Mouse (Mus musculus): ENCODE data around the gene Camkv. TPM values are rescaled to one million over a fixed set of nuclear protein-coding genes. Genes with fewer than 3 reads are reported as not detected.
A peak's percentile ranks its signal among the peaks of the same experiment; 100 is the strongest.

Camkv gene
- polyA plus RNA-seq, 1 experiment from 2014 or later, result 121 TPM

DNA sequence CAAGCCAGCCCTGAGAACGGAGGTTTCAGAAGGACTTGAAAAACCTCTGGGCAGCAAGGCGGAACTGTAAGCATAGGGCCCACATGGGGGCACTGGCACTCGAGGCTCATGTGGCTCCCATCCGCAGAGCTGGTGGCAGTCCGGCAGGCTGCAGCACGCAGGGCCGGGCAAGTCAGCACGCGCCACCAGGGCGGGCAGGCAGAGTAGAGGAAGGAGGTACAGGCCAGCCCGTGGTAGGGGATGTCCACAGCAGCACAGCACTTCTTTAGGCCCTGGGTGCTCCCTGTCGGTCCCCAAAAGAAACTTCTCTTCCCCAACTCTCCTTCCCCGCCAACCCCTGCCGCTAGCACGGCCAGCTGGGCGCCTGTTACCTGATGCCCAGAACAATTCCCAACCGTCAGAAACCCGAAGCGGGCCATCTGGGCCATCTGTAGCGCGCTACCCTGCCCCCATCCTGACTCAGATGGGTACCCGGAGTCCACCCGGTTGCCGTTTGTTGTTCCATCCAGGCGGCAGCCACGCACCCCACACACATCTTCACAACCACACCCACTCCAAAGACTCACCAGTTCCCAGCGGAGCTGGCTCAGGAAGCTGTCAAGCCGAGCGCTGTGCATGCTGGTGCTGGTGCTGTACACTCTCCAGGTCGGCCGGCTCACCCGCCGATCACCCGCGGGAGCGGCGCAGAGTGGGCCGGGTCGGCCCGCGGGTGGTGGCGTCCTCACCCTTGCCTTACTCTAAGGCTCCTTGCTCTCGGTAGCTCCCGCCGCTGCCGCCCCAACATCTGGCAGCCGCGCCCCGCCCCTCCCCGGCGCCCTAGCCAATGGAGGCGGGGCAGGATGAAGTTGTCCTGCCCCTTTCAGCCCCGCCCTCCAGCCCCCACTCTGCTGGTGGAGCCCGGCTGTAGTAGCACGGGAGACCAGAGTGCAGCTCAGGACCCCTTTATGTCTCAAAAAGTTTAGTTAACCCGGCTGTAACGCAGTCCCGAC lies 50.0 kb downstream of the Camkv start, which contains the start of gene Inka1:
Gene Inka1 (minus strand): TSS at position 749 of the 989 bp plus-strand sequence.
- H3K27ac ChIP-seq (ENCODE audit: low read length), result peak within 1 kb of the TSS; percentile 53

DNA sequence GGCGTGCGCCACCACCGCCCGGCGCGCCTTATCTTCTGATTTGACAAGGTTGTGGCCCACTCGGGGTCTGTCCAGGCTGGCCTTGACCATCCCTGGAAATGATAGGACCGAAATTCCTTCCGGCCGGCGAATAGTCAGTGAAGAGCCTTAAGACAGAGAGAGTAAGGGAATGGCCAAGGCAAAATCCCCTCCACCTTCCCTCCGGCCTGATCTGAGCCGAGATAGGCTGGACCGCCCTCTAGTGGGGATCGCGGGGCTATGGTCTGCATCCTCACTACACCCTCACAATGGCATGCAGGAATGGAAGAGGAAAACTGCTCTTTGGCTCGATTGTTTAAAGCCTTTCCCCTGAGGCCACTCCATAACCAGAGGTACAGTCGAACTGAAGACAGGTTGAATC lies 50.9 kb downstream of the Camkv start:
- Histone ChIP-seq H3K9ac (ENCODE audit: low read depth, low read length) (no peak overlapping the region), H3K36me3 (ENCODE audit: control insufficient read depth, insufficient read depth, low read length) (no peaks in the 10 kb centered on the region), H3K9me3 (replicated peaks; ENCODE audit: control insufficient read depth, low read length, poor library complexity, severe bottlenecking) (no peaks in the 10 kb centered on the region), H3K4me2 (ENCODE audit: low read length) (peak overlapping the region; percentile 89), H3K27me3 (ENCODE audit: control insufficient read depth, insufficient read depth, low read depth, low read length) (peaks cover 7% of the 10 kb centered on the region), H3K27ac (ENCODE audit: low read length) (no peak overlapping the region), H3K4me1 (ENCODE audit: control insufficient read depth, insufficient read depth, low read length) (peaks cover 10% of the 10 kb centered on the region), H3K4me3 (ENCODE audit: low read depth, low read length) (no peak overlapping the region)
- ATAC-seq, result peak; percentile 52; the same call in 1 of the 2 replicates
- WGBS, result 10% methylated on average over 18 of the region's 18 CpGs

More for the DNA sequence above, 50.0 kb downstream of the Camkv start, which contains the start of gene Inka1:
- peak within 1 kb of the TSS; percentile 49 for H3K4me3 ChIP-seq (ENCODE audit: low read depth, low read length)
- peaks cover 10% of the 10 kb centered on the region for H3K4me1 ChIP-seq (ENCODE audit: control insufficient read depth, insufficient read depth, low read length)
- H3K9me3 ChIP-seq (replicated peaks; ENCODE audit: control insufficient read depth, low read length, poor library complexity, severe bottlenecking), result no peaks in the 10 kb centered on the region
- H3K9ac ChIP-seq (ENCODE audit: low read depth, low read length), result peak within 1 kb of the TSS; percentile 59
- 1% methylated on average over 57 of the region's 58 CpGs for WGBS
- H3K27me3 ChIP-seq (ENCODE audit: control insufficient read depth, insufficient read depth, low read depth, low read length), result peaks cover 7% of the 10 kb centered on the region
- H3K36me3 ChIP-seq (ENCODE audit: control insufficient read depth, insufficient read depth, low read length), result no peaks in the 10 kb centered on the region
- peak; percentile 79 for ATAC-seq
- peak within 1 kb of the TSS; percentile 89 for H3K4me2 ChIP-seq (ENCODE audit: low read length)

DNA sequence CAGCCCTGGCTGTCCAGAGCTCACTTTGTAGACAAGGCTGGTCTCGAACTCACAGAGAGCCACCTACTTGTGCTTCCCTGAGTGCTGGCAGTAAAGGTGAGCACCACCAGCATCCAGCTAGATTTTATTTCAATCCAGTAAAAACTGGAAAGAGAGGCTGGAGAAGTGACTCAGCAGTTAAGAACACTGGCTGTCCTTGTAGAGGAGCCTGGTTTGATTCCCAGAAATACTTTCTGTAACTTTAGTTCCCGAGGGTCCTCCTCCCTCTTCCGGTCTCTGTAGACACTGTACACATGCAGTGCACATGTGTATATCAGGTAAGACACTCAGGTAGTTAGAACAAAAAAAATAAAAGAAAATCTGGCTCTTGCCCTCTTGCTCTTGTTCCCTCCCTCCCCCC lies 52.5 kb downstream of the Camkv start:
- no peak overlapping the region for H3K27ac ChIP-seq (ENCODE audit: low read length)
- no peak overlapping the region for H3K4me2 ChIP-seq (ENCODE audit: low read length)
- no peak overlapping the region for H3K9ac ChIP-seq (ENCODE audit: low read depth, low read length)
- whole genome bisulfite sequencing, result 79% methylated on average over 3 of the region's 3 CpGs
- no peak overlapping the region for H3K4me3 ChIP-seq (ENCODE audit: low read depth, low read length)
- H3K4me1 ChIP-seq (ENCODE audit: control insufficient read depth, insufficient read depth, low read length), result peaks cover 10% of the 10 kb centered on the region
- H3K9me3 ChIP-seq (replicated peaks; ENCODE audit: control insufficient read depth, low read length, poor library complexity, severe bottlenecking), result no peaks in the 10 kb centered on the region
- peaks cover 7% of the 10 kb centered on the region for H3K27me3 ChIP-seq (ENCODE audit: control insufficient read depth, insufficient read depth, low read depth, low read length)
- no peaks in the 10 kb centered on the region for H3K36me3 ChIP-seq (ENCODE audit: control insufficient read depth, insufficient read depth, low read length)
- ATAC-seq, result no peak

DNA sequence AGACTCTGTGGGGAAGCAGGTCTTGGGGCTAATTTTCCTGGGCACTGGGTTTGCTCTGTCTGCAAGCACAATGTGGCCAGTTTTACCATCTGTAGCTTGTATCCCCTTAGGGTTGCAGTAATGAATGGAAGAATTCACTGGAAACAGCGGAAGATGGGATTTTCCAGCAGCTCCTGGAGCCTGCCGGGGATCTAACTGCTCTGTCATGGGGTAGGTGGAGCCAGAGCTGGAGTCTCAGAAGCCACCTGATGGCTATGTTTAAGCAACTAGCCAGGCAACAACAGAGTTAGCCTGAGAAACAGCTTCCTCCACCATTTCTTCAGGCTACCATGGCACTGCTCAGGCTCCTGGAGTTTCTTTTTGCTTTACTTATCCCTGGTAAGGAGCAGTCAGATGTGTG lies 56.7 kb downstream of the Camkv start, which contains the start of gene Cdhr4:
Gene Cdhr4 (plus strand): TSS at position 301 of the 400 bp plus-strand sequence.
- H3K9me3 ChIP-seq (replicated peaks; ENCODE audit: control insufficient read depth, low read length, poor library complexity, severe bottlenecking), result no peaks in the 10 kb centered on the region
- WGBS, result 67% methylated on average over 2 of the region's 2 CpGs
- no peak for ATAC-seq

DNA sequence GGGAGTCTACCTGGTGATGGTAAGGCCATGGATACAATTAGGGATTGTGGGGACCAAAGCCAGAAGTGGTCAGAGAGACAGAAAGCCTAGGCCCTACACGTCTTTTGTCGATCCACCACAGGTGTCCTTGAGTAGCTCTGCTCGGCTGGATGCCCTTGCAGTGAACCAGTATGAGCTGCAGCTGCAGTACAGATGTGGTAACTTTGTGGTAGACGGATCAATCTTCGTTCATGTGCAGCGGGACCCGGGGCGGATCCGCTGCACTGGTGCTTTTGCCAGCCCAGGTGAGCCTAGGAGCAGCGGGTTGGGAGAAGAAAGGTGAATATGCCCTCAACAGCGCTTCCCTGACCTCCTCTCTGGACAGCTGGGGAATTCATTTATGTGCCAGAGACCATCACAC lies 57.5 kb downstream of the Camkv start:
- H3K4me3 ChIP-seq (ENCODE audit: low read depth, low read length), result no peak overlapping the region
- WGBS, result 81% methylated on average over 11 of the region's 11 CpGs
- H3K36me3 ChIP-seq (ENCODE audit: control insufficient read depth, insufficient read depth, low read length), result no peaks in the 10 kb centered on the region
- H3K27me3 ChIP-seq (ENCODE audit: control insufficient read depth, insufficient read depth, low read depth, low read length), result no peaks in the 10 kb centered on the region
- no peak overlapping the region for H3K9ac ChIP-seq (ENCODE audit: low read depth, low read length)
- H3K27ac ChIP-seq (ENCODE audit: low read length), result no peak overlapping the region
- no peaks in the 10 kb centered on the region for H3K4me1 ChIP-seq (ENCODE audit: control insufficient read depth, insufficient read depth, low read length)
- no peak overlapping the region for H3K4me2 ChIP-seq (ENCODE audit: low read length)
- no peak for ATAC-seq
- no peaks in the 10 kb centered on the region for H3K9me3 ChIP-seq (replicated peaks; ENCODE audit: control insufficient read depth, low read length, poor library complexity, severe bottlenecking)

More for the DNA sequence above, 56.7 kb downstream of the Camkv start, which contains the start of gene Cdhr4:
- Histone ChIP-seq H3K27ac (ENCODE audit: low read length) (no peak within 1 kb of the TSS), H3K4me3 (ENCODE audit: low read depth, low read length) (no peak within 1 kb of the TSS), H3K4me1 (ENCODE audit: control insufficient read depth, insufficient read depth, low read length) (no peaks in the 10 kb centered on the region), H3K9ac (ENCODE audit: low read depth, low read length) (no peak within 1 kb of the TSS), H3K36me3 (ENCODE audit: control insufficient read depth, insufficient read depth, low read length) (no peaks in the 10 kb centered on the region), H3K4me2 (ENCODE audit: low read length) (no peak within 1 kb of the TSS), H3K27me3 (ENCODE audit: control insufficient read depth, insufficient read depth, low read depth, low read length) (no peaks in the 10 kb centered on the region)

DNA sequence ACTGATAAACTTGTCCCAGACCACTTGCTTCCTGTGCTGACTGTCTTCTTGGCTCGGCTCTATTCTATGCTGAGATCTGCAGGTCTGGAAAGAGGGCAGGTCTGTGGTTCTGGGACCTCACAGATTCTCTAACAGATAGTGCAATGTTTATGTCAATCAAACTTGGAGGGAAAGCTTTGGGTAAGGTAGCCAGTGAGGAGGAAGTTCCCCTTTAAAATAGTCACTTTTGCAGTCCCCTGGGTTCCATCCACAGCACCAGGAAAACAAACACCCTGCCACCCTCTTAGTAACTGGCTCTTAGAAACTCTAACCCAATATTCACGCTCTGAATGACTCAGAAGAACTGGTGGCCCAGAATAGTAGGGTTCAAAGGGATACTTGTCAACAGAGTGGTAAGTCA lies 59.0 kb downstream of the Camkv start:
- Histone ChIP-seq H3K4me1 (ENCODE audit: control insufficient read depth, insufficient read depth, low read length) (no peaks in the 10 kb centered on the region), H3K36me3 (ENCODE audit: control insufficient read depth, insufficient read depth, low read length) (no peaks in the 10 kb centered on the region), H3K9ac (ENCODE audit: low read depth, low read length) (no peak overlapping the region), H3K4me3 (ENCODE audit: low read depth, low read length) (no peak overlapping the region), H3K27me3 (ENCODE audit: control insufficient read depth, insufficient read depth, low read depth, low read length) (no peaks in the 10 kb centered on the region), H3K27ac (ENCODE audit: low read length) (no peak overlapping the region), H3K4me2 (ENCODE audit: low read length) (no peak overlapping the region), H3K9me3 (replicated peaks; ENCODE audit: control insufficient read depth, low read length, poor library complexity, severe bottlenecking) (no peaks in the 10 kb centered on the region)
- ATAC-seq, result no peak
- 74% methylated on average over 2 of the region's 2 CpGs for WGBS

DNA sequence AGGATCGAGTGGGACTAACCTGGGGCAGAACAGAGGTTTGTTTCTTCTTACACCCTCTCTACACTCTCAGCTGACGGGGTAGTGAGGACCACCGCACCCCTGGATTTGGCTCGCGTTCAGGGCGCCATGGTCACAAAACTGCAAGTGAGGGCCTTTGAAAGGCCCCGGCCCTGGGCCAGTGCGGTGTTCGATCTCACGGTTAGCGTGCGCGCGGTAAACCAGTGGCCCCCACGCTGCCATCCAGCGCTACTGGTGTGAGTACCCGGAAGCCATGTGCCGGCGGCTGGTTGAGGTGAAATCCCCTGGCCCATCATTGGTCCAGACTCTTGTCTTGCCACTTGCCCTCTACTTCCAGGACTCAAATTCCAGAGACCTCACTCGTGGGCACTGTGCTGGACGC lies 60.0 kb downstream of the Camkv start:
- no peaks in the 10 kb centered on the region for H3K4me1 ChIP-seq (ENCODE audit: control insufficient read depth, insufficient read depth, low read length)
- H3K27me3 ChIP-seq (ENCODE audit: control insufficient read depth, insufficient read depth, low read depth, low read length), result no peaks in the 10 kb centered on the region
- ATAC-seq, result no peak
- H3K4me3 ChIP-seq (ENCODE audit: low read depth, low read length), result no peak overlapping the region
- WGBS, result 94% methylated on average over 21 of the region's 21 CpGs
- H3K36me3 ChIP-seq (ENCODE audit: control insufficient read depth, insufficient read depth, low read length), result no peaks in the 10 kb centered on the region
- H3K27ac ChIP-seq (ENCODE audit: low read length), result no peak overlapping the region
- H3K9ac ChIP-seq (ENCODE audit: low read depth, low read length), result no peak overlapping the region
- H3K9me3 ChIP-seq (replicated peaks; ENCODE audit: control insufficient read depth, low read length, poor library complexity, severe bottlenecking), result no peaks in the 10 kb centered on the region
- no peak overlapping the region for H3K4me2 ChIP-seq (ENCODE audit: low read length)

DNA sequence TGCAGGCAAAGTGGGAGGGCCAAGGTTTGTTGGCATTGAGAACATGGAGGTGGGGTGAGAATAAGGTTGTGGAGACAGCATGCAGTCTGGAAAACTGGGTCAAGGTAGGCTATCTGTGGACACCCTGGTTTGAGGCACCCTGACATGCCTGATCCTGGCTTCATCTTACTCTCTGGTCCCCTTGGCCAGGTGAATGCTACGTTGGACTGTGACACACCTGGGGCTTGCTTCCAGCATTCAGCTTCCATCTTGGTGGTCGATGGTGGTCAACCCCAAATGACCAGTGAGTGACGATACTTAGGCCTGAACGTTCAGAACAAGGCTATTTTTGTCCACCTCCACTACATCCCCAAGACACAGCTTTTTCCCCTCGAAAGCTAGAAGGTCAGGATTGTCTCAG lies 60.6 kb downstream of the Camkv start, which contains the start of gene Gm20662:
Gene Gm20662 (plus strand): TSS at position 301 of the 400 bp plus-strand sequence.
- Histone ChIP-seq H3K36me3 (ENCODE audit: control insufficient read depth, insufficient read depth, low read length) (no peaks in the 10 kb centered on the region), H3K4me1 (ENCODE audit: control insufficient read depth, insufficient read depth, low read length) (no peaks in the 10 kb centered on the region), H3K27me3 (ENCODE audit: control insufficient read depth, insufficient read depth, low read depth, low read length) (no peaks in the 10 kb centered on the region), H3K27ac (ENCODE audit: low read length) (no peak within 1 kb of the TSS), H3K9me3 (replicated peaks; ENCODE audit: control insufficient read depth, low read length, poor library complexity, severe bottlenecking) (no peaks in the 10 kb centered on the region), H3K9ac (ENCODE audit: low read depth, low read length) (no peak within 1 kb of the TSS), H3K4me2 (ENCODE audit: low read length) (no peak within 1 kb of the TSS), H3K4me3 (ENCODE audit: low read depth, low read length) (no peak within 1 kb of the TSS)
- ATAC-seq, result no peak
- 90% methylated on average over 5 of the region's 5 CpGs for WGBS
